Mouse (Mus musculus) adrenal gland, postnatal 14 days (tissue): ENCODE data around the gene Cox5a. TPM values are rescaled to one million over a fixed set of nuclear protein-coding genes. Genes with fewer than 3 reads are reported as not detected.

Source experiments
- DNase-seq: peaks from one replicate; pipeline ENCODE4 v3.0.0; 2021; ENCODE audit warnings: mixed read lengths
- total RNA-seq: library from RNA; stranded (reverse); gene quantifications from 2 replicates; pipeline ENCODE4 v1.2.3, GENCODE M21; 2021

Cox5a gene
- total RNA-seq, 1 experiment from 2014 or later, result 1,056 TPM

DNA sequence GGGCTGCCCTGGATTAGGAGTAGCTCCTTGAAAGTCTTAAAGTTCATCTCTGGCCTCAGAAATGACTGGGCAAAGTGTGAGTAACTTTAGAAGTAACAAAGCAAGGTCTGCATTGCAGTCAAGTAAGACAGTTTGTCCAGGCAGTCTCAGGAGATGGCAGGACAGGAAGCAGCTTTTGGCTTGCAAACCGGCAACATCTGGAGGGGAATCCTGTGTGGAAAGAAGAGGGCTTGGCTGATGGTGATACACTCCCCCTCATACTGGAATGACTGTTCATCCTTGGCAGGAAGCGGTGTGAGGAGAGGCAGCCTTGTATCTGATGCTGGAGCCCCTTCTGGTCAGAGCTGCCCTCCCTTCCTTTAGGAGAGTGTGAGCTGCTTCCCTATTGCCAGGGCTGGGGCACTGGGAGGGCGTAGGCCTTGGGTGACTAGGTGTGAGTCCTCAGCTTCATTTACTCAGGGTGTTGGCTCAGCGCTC lies 41.9 kb downstream of the Cox5a start:
- peak; percentile 56 for DNase-seq

DNA sequence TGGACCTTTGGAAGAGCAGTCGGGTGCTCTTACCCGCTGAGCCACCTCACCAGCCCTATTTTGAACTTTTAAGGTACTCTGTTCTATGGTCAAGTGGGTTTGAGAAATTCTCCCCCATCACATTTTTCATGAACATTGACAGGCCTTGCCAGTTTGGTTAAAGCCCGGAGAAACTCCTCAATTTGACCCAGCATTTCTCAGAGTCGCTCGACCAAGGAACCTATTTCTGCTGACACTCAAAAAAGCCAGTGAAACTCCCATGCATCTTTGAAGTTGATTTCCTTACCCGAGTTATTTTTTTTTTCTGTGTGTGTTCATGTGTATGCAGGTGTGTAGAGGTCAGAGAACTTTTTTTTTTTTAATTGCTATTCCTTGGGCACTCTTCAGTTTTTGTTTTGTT lies 43.5 kb downstream of the Cox5a start:
- no peak for DNase-seq

DNA sequence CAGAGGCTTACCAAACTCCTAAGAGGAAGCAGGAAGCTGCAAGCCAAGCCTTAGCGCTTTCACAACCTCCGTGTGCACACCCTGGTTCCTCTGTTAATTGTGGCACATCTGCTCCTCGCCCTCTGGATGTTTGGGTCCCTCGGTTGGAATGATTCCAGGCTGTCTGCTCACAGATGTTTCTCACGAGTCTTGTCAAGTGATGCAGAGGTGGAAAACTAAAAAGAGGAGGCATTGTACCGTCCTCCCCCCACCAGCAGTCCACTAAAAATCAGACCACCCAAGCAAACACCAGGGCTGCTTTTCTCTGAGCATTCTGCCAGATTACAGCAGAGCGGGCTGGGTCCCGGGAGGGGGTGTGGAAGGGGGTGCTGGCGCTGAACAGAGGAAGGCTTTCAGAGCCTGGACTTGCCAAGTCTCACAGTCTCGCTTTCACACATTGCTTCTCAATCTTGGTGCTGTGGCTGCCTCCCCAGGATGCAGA lies 44.7 kb downstream of the Cox5a start:
- DNase-seq, result peak; percentile 50

- no peak for DNase-seq
Observed at GRCm38 (mm10) chr9:57566846-57567245, 45.8 kb downstream of the Cox5a start.

DNA sequence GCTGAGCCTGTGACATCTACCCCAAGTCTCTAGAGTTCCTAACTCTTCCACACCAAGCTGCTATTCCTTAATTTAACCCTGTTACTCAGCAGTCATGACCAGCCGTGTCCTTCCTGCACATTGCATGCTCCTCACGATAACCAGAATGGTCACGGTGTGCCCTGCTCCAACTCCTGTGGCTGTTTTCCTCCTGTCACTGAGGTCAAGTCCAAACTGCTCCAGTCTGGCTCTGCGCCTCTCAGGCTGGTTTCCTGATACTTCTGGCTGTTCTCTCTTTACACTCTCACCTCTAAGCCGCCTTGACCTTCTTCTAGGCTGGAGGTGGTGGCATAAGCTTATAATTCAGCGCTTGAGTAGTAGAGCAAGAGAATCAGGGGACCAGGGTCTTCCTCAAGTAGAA lies 47.4 kb downstream of the Cox5a start:
- no peak for DNase-seq

DNA sequence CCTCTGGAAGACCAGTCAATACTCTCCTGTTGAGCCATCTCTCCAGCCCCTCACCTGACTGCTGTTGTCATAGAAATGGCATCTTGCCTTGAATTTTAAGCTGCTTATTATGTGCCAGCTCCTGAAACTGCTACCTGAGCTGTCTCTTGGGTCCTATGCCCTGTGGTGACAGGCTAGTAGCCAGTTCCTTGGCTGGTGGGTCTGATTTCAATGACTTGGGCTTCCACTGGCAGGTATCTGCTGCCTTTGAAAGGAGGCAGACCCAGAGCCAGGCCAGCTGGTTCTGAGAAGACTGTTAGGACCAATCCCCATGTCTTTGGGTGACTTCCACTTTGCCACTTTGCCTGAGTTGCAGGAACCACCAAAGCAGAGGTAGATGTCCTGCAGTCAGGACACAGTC lies 53.3 kb downstream of the Cox5a start:
- DNase-seq, result no peak

DNA sequence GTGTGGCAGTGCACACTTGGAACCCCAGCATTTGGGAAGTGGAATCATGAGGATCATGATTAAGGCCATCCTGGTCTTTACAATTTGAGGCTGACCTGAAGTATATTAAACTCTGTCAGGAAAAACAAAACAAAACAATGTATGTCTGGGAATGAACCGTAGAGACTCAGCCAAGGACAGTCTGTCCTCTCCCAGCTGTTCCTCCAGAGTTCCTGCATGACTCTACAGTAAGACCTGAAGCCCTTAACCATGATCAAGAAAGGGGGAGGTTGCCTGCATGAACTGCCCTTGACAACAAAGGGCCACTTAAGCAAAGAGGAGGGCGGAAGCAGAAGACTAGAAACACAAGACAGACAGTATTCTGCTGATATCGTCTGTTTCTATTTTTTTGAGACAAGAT lies 54.5 kb downstream of the Cox5a start:
- DNase-seq, result no peak

DNA sequence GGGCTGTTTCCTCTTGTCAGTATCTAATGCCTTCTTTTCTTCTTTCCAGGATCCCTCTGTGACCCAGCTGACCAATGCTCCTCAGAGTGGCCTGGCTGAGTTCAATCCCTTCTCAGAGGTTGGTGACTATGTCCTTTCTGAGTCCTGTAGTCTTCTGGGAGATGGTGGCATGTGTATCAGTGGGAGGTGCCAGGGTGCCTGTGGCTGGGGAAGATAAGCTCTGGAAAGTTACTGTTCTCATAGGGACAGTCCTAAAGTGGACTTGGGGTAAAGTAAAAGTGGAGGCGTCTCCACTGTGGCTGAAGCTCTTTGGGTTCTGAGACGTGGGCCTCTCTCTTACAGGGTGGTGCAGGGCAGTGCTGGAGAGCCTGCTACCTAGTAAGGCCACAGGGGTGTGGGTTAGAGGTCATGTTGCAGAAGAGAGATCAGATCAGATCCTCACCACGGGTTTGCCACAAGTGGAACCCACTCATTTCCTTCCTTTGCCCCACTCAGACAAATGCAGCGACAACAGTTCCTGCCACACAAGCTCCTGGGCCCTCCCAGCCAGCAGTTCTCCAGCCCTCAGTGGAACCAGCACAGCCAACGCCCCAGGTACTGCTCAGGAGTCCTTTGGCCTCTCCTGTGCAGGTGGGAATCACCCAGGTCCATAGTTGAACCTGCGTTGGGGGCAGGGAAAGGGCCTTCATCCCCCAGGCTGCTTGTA lies 56.2 kb downstream of the Cox5a start:
- DNase-seq, result no peak

Other genes with a start within 250 kb of the Cox5a start
- 19.8 and 24.6 TPM in 2 replicates for gene Ppcdc, start 81.2 kb upstream of the Cox5a start, total RNA-seq
- 11.0 and 13.1 TPM in 2 replicates for gene Scamp5, start 53.2 kb upstream of the Cox5a start, total RNA-seq
- gene Rpp25, start 17.2 kb upstream of the Cox5a start, total RNA-seq, result 2.2 and 2.7 TPM in 2 replicates
- gene Fam219b, start 16.3 kb downstream of the Cox5a start, total RNA-seq, result 17.5 and 19.1 TPM in 2 replicates
- 35.8 and 38.6 TPM in 2 replicates for gene Mpi, start 31.5 kb downstream of the Cox5a start, total RNA-seq
- gene Scamp2, start 39.7 kb downstream of the Cox5a start, total RNA-seq, result 41.8 and 51.8 TPM in 2 replicates
- 12.9 and 17.8 TPM in 2 replicates for gene Ulk3, start 68.2 kb downstream of the Cox5a start, total RNA-seq
- gene Cplx3, start 85.0 kb downstream of the Cox5a start, total RNA-seq, result not detected in 2 replicates
- not detected in 2 replicates for gene Lman1l, start 99.5 kb downstream of the Cox5a start, total RNA-seq
- 71.0 and 75.6 TPM in 2 replicates for gene Csk, start 132.4 kb downstream of the Cox5a start, total RNA-seq
- gene Cyp1a2, start 162.4 kb downstream of the Cox5a start, total RNA-seq, result 1.5 and 43.1 TPM in 2 replicates
- 0.37 TPM in 1 of 2 replicates, not detected in the other for gene Cyp1a1, start 166.7 kb downstream of the Cox5a start, total RNA-seq
- gene Edc3, start 187.3 kb downstream of the Cox5a start, total RNA-seq, result 8.9 and 10.6 TPM in 2 replicates
- gene Clk3, start 244.6 kb downstream of the Cox5a start, total RNA-seq, result 55.0 and 66.5 TPM in 2 replicates